Mouse (Mus musculus) hindbrain, embryonic 11.5 days (tissue): ENCODE measurements around the gene Dennd1c. TPM values are rescaled to one million over a fixed set of nuclear protein-coding genes. Genes with fewer than 3 reads are reported as not detected.
A peak's percentile ranks its signal among the peaks of the same experiment; 100 is the strongest.
"Not testable (repeated sequence)": the region's sequence is repeated elsewhere in the genome, so short reads cannot be mapped to it uniquely, and the experiment has no call there.

ENCODE experiments used
- ATAC-seq: fragments of 200-750 bp; cut with Nextera tagmentation; 2 replicates; pipeline ENCODE4 v1.8.0; 2017; ENCODE audit warnings: mild to moderate bottlenecking, moderate TSS enrichment, moderate library complexity; ENCODE audit not compliant: low FRiP score
- DNase-seq: peaks from one replicate; pipeline ENCODE4 v3.0.0-alpha.2; 2015; ENCODE audit warnings: low spot score
- H3K27ac ChIP-seq: fragments of 300-500 bp; sonication (generic); 2 replicates; pipeline ENCODE4 v1.5.1; 2014; ENCODE audit warnings: mild to moderate bottlenecking, low read depth, low read length
- H3K27me3 ChIP-seq: fragments of 300-500 bp; sonication (generic); 2 replicates; pipeline ENCODE4 v1.6.1; 2014; ENCODE audit warnings: mild to moderate bottlenecking, low read length, moderate library complexity, mixed read lengths; ENCODE audit not compliant: control insufficient read depth, insufficient read depth
- H3K36me3 ChIP-seq: fragments of 300-500 bp; sonication (generic); 2 replicates; pipeline ENCODE4 v1.6.1; 2014; ENCODE audit warnings: mild to moderate bottlenecking, low read length, moderate library complexity, mixed read lengths; ENCODE audit not compliant: control insufficient read depth, insufficient read depth
- H3K4me1 ChIP-seq: fragments of 300-500 bp; sonication (generic); replicated peaks from 2 replicates; pipeline ENCODE4 v1.6.1; 2014; ENCODE audit warnings: low read length, mixed read lengths; ENCODE audit not compliant: control insufficient read depth, insufficient read depth
- H3K4me2 ChIP-seq: fragments of 300-500 bp; sonication (generic); replicated peaks from 2 replicates; pipeline ENCODE4 v1.6.1; 2014; ENCODE audit warnings: mild to moderate bottlenecking, low read depth, low read length
- H3K4me3 ChIP-seq: fragments of 300-500 bp; sonication (generic); 2 replicates; pipeline ENCODE4 v1.5.1; 2014; ENCODE audit warnings: low read depth, low read length
- H3K9ac ChIP-seq: fragments of 300-500 bp; sonication (generic); 2 replicates; pipeline ENCODE4 v1.6.1; 2014; ENCODE audit warnings: low read depth, low read length
- H3K9me3 ChIP-seq: fragments of 300-500 bp; sonication (generic); 2 replicates; pipeline ENCODE4 v1.6.1; 2016; ENCODE audit warnings: low read length; ENCODE audit not compliant: control insufficient read depth
- WGBS: fragments of 180-500 bp; shearing (Covaris S2); extraction: QIAGEN DNeasy Blood & Tissue Kit; methylation state at CpG from one replicate; pipeline ENCODE4 v1.1.7; 2014; 5-methylcytosine and 5-hydroxymethylcytosine counted together
- polyA plus RNA-seq: library from polyadenylated mRNA; unstranded; fragments of >200 nt; fragmentation: Nextera tagmentation; extraction: Ambion mirVana; gene quantifications from 2 replicates; pipeline ENCODE4 v1.2.1, GENCODE M21; 2014

The Dennd1c gene
- polyA plus RNA-seq, 1 experiment from 2014 or later: 3.8 TPM

- Histone ChIP-seq H3K9me3 (no peaks in the 10 kb centered on the region), H3K4me1 (peaks cover 5% of the 10 kb centered on the region), H3K9ac (no peak overlapping the region), H3K4me2 (peak overlapping the region; percentile 85), H3K4me3 (no peak overlapping the region; the same call in 1 of the 2 replicates), H3K36me3 (no peaks in the 10 kb centered on the region), H3K27ac (no peak overlapping the region), H3K27me3 (peaks cover 31% of the 10 kb centered on the region)
- 48% methylated on average over 10 of the region's 10 CpGs for WGBS
- ATAC-seq: no peak
- no peak for DNase-seq
These were observed 17.2 kb downstream of the Dennd1c start for GRCm38 (mm10) chr17:57061069-57061468.

GRCm38 (mm10) chr17:57060231-57060801 lies 18.0 kb downstream of the Dennd1c start:
- no peaks in the 10 kb centered on the region for H3K36me3 ChIP-seq
- under 1% methylated on average over 44 of the region's 44 CpGs for WGBS
- peaks cover 31% of the 10 kb centered on the region for H3K27me3 ChIP-seq
- peak overlapping the region; percentile 70 for H3K27ac ChIP-seq
- DNase-seq: peak; percentile 96
- ATAC-seq: peak; percentile 92
- peak overlapping the region; percentile 75 for H3K4me3 ChIP-seq
- H3K9me3 ChIP-seq: no peaks in the 10 kb centered on the region
- peak overlapping the region; percentile 85 for H3K4me2 ChIP-seq
- peaks cover 5% of the 10 kb centered on the region for H3K4me1 ChIP-seq
- H3K9ac ChIP-seq: no peak overlapping the region; the same call in 1 of the 2 replicates

- peak; percentile 84 for DNase-seq
- Histone ChIP-seq H3K9me3 (no peaks in the 10 kb centered on the region), H3K27me3 (peaks cover 31% of the 10 kb centered on the region), H3K27ac (peak within 1 kb of the TSS; percentile 70), H3K4me3 (peak within 1 kb of the TSS; percentile 75), H3K9ac (peak within 1 kb of the TSS; percentile 52), H3K4me1 (peaks cover 5% of the 10 kb centered on the region), H3K36me3 (no peaks in the 10 kb centered on the region), H3K4me2 (peak within 1 kb of the TSS; percentile 85)
- WGBS: 2% methylated on average over 19 of the region's 45 CpGs
- peak; percentile 77 for ATAC-seq
These were observed 18.8 kb downstream of the Dennd1c start, which contains the start of gene Slc25a23 for GRCm38 (mm10) chr17:57059486-57059977. Slc25a23 (minus strand) TSS chr17:57059863.

- under 1% methylated on average over 16 of the region's 22 CpGs for WGBS
- H3K9me3 ChIP-seq: no peaks in the 10 kb centered on the region
- H3K4me3 ChIP-seq: peak within 1 kb of the TSS; percentile 75
- DNase-seq (no peak), ATAC-seq (peak; percentile 15)
- peak within 1 kb of the TSS; percentile 85 for H3K4me2 ChIP-seq
- no peaks in the 10 kb centered on the region for H3K36me3 ChIP-seq
- H3K27me3 ChIP-seq: peaks cover 27% of the 10 kb centered on the region
- H3K9ac ChIP-seq: peak within 1 kb of the TSS; percentile 52
- peaks cover 5% of the 10 kb centered on the region for H3K4me1 ChIP-seq
- peak within 1 kb of the TSS; percentile 70 for H3K27ac ChIP-seq
These were observed 19.3 kb downstream of the Dennd1c start, which contains the start of gene Crb3 for GRCm38 (mm10) chr17:57058891-57059485. Crb3 (plus strand) TSS chr17:57059105.

GRCm38 (mm10) chr17:57056246-57056645 lies 22.1 kb downstream of the Dennd1c start:
- H3K36me3 ChIP-seq: no peaks in the 10 kb centered on the region
- WGBS: 75% methylated on average over 3 of the region's 3 CpGs

GRCm38 (mm10) chr17:57051679-57052078 lies 26.6 kb downstream of the Dennd1c start:
- 74% methylated on average over 4 of the region's 4 CpGs for WGBS
- not testable (repeated sequence) for ATAC-seq

More at GRCm38 (mm10) chr17:57056246-57056645, 22.1 kb downstream of the Dennd1c start:
- H3K4me3 ChIP-seq: no peak overlapping the region
- H3K27ac ChIP-seq: no peak overlapping the region
- no peak for ATAC-seq
- H3K9ac ChIP-seq: no peak overlapping the region
- no peaks in the 10 kb centered on the region for H3K9me3 ChIP-seq
- no peak for DNase-seq
- H3K4me2 ChIP-seq: no peak overlapping the region
- peaks cover 4% of the 10 kb centered on the region; the same call in 1 of the 2 replicates for H3K27me3 ChIP-seq
- H3K4me1 ChIP-seq: no peaks in the 10 kb centered on the region; the same call in 1 of the 2 replicates

GRCm38 (mm10) chr17:57048816-57049215 lies 29.5 kb downstream of the Dennd1c start:
- DNase-seq (no peak), ATAC-seq (no peak)
- no peaks in the 10 kb centered on the region for H3K4me1 ChIP-seq
- no peak overlapping the region for H3K4me2 ChIP-seq
- H3K4me3 ChIP-seq: no peak overlapping the region
- H3K27ac ChIP-seq: no peak overlapping the region
- no peak overlapping the region for H3K9ac ChIP-seq
- H3K36me3 ChIP-seq: no peaks in the 10 kb centered on the region
- H3K9me3 ChIP-seq: no peaks in the 10 kb centered on the region
- WGBS: 95% methylated on average over 3 of the region's 3 CpGs
- H3K27me3 ChIP-seq: no peaks in the 10 kb centered on the region

More at GRCm38 (mm10) chr17:57051679-57052078, 26.6 kb downstream of the Dennd1c start:
- H3K4me3 ChIP-seq, H3K4me2 ChIP-seq, H3K4me1 ChIP-seq, H3K9ac ChIP-seq, H3K9me3 ChIP-seq, H3K27me3 ChIP-seq, H3K36me3 ChIP-seq, DNase-seq, H3K27ac ChIP-seq: not testable (repeated sequence)

GRCm38 (mm10) chr17:57047406-57047805 lies 30.9 kb downstream of the Dennd1c start:
- H3K27me3 ChIP-seq: no peaks in the 10 kb centered on the region
- H3K9me3 ChIP-seq: no peaks in the 10 kb centered on the region
- DNase-seq (no peak), ATAC-seq (peak; percentile 48; the same call in 1 of the 2 replicates)
- H3K36me3 ChIP-seq: no peaks in the 10 kb centered on the region
- H3K4me1 ChIP-seq: no peaks in the 10 kb centered on the region
- H3K9ac ChIP-seq: no peak overlapping the region
- no peak overlapping the region for H3K4me3 ChIP-seq
- H3K4me2 ChIP-seq: no peak overlapping the region
- H3K27ac ChIP-seq: no peak overlapping the region
- WGBS: 42% methylated on average over 5 of the region's 5 CpGs
